Mouse (Mus musculus): ENCODE measurements around the gene Icosl.

DNA sequence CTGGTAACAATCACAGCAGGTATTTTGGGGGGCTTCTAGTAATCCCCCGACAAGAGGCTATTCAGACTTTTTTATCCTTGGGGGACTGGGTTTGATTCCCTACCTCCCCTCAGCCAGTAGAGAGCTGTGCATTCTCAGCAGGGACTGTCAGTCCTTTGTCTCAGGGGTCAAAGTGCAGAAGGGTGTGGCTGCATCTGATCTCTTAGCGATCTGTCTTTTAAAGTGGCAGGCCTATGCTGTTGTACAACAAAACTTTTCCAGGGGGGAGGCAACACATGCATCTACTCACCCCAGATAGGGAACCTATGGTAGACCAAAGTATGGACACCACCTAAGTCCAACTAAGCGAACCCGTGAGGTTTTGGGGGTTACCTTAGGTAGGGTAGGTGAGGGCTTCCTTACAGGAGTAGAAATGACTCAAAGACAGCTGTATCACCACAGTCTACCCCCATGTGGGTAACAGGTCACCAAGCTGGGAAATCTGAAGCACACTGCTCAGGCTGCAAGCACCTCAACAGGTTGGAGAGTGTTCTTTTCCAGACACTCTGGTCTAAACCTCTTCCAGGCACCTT lies 45.5 kb downstream of the Icosl start:
- TF ChIP-seq GATA1 (IDR thresholded peaks at IDR 0.05; ENCODE audit: low read depth, low read length) (no peak), JUND (IDR thresholded peaks at IDR 0.05; ENCODE audit: low read depth, low read length) (no peak), USF1 (IDR thresholded peaks at IDR 0.05; ENCODE audit: low read depth, low read length) (no peak), CTCF (IDR thresholded peaks at IDR 0.05 in 2 of 3, conservative IDR thresholded peaks at IDR 0.05 in 1 of 3; ENCODE audit: control insufficient read depth in 1 of 3, insufficient read depth in 1 of 3, low read depth in 2 of 3, low read length in 3 of 3, poor library complexity in 1 of 3, severe bottlenecking in 1 of 3) (no peak)

Measured in MEL (cell line).